Mouse (Mus musculus) CH12.LX (cell line): ENCODE measurements around the gene Hunk.

Source experiments
- CTCF ChIP-seq, 2 experiments: IDR thresholded peaks in 1 of 2; conservative IDR thresholded peaks in 1 of 2; 2 replicates each; pipeline ENCODE4 v1.5.1; 2011 to 2012; ENCODE audit warnings: low read depth in 2 of 2, low read length in 2 of 2, improper control_type of control experiment in 1 of 2, inconsistent platforms in 1 of 2, mild to moderate bottlenecking in 1 of 2, moderate library complexity in 1 of 2
- KAT2A ChIP-seq: IDR thresholded peaks from 2 replicates; pipeline ENCODE4 v1.6.1; 2012; ENCODE audit warnings: low read length, improper control_type of control experiment, inconsistent platforms; ENCODE audit not compliant: insufficient replicate concordance
- MXI1 ChIP-seq: IDR thresholded peaks from 2 replicates; pipeline ENCODE4 v1.6.1; 2011; ENCODE audit warnings: mild to moderate bottlenecking, low read depth, low read length, improper control_type of control experiment
- USF1 ChIP-seq: IDR thresholded peaks from 2 replicates; pipeline ENCODE4 v1.6.1; 2014; ENCODE audit warnings: low read depth, mild to moderate bottlenecking, inconsistent platforms, low read length, improper control_type of control experiment
- ZC3H11A ChIP-seq: IDR thresholded peaks from 2 replicates; pipeline ENCODE4 v1.6.1; 2012; ENCODE audit warnings: low read depth, mild to moderate bottlenecking, inconsistent platforms, low read length, improper control_type of control experiment

- TF ChIP-seq KAT2A (no peak), ZC3H11A (no peak), MXI1 (no peak), CTCF (conservative IDR thresholded peaks at IDR 0.05 in 1 of 2, IDR thresholded peaks at IDR 0.05 in 1 of 2; ENCODE audit: low read depth in 2 of 2, low read length in 2 of 2) (no peak), USF1 (no peak)
Observed at GRCm38 (mm10) chr16:90500809-90501208, 115.0 kb downstream of the Hunk start.
